Mouse (Mus musculus) embryonic facial prominence, embryonic 13.5 days (tissue): ENCODE data around the gene Oas1f. TPM values are rescaled to one million over a fixed set of nuclear protein-coding genes. Genes with fewer than 3 reads are reported as not detected.
"Not testable (repeated sequence)": the region's sequence is repeated elsewhere in the genome, so short reads cannot be mapped to it uniquely, and the experiment has no call there.

ENCODE experiments used
- ATAC-seq: fragments of 200-750 bp; cut with Nextera tagmentation; 2 replicates; pipeline ENCODE4 v1.8.0; 2017; ENCODE audit warnings: low read depth; ENCODE audit not compliant: insufficient number of reproducible peaks, insufficient read depth, low FRiP score, low TSS enrichment
- H3K27ac ChIP-seq: fragments of 300-500 bp; sonication (generic); 2 replicates; pipeline ENCODE4 v1.5.1; 2015; ENCODE audit warnings: moderate library complexity, mild to moderate bottlenecking, inconsistent platforms
- H3K27me3 ChIP-seq: fragments of 300-500 bp; sonication (generic); 2 replicates; pipeline ENCODE4 v1.6.1; 2015; ENCODE audit warnings: mild to moderate bottlenecking, inconsistent platforms
- H3K36me3 ChIP-seq: fragments of 300-500 bp; sonication (generic); 2 replicates; pipeline ENCODE4 v1.6.1; 2015; ENCODE audit warnings: mild to moderate bottlenecking, inconsistent platforms
- H3K4me1 ChIP-seq: fragments of 300-500 bp; sonication (generic); 2 replicates; pipeline ENCODE4 v1.6.1; 2015; ENCODE audit warnings: inconsistent platforms
- H3K4me2 ChIP-seq: fragments of 300-500 bp; sonication (generic); 2 replicates; pipeline ENCODE4 v1.6.1; 2015; ENCODE audit warnings: moderate library complexity, mild to moderate bottlenecking, inconsistent platforms
- H3K4me3 ChIP-seq: fragments of 300-500 bp; sonication (generic); 2 replicates; pipeline ENCODE4 v1.5.1; 2015; ENCODE audit warnings: mild to moderate bottlenecking, inconsistent platforms
- H3K9ac ChIP-seq: fragments of 300-500 bp; sonication (generic); 2 replicates; pipeline ENCODE4 v1.6.1; 2015; ENCODE audit warnings: mild to moderate bottlenecking, inconsistent platforms
- H3K9me3 ChIP-seq: fragments of 300-500 bp; sonication (generic); 2 replicates; pipeline ENCODE4 v1.6.1; 2016; ENCODE audit warnings: inconsistent platforms
- WGBS: fragments of 180-500 bp; shearing (Covaris S2); methylation state at CpG from one replicate; pipeline ENCODE4 v1.1.7; 2015; ENCODE audit warnings: mixed read lengths; 5-methylcytosine and 5-hydroxymethylcytosine counted together
- polyA plus RNA-seq: library from polyadenylated mRNA; unstranded; fragments of >200 nt; fragmentation: Nextera tagmentation; extraction: Ambion mirVana; gene quantifications from 2 replicates; pipeline ENCODE4 v1.2.1, GENCODE M21; 2015

The Oas1f gene
- polyA plus RNA-seq, 1 experiment from 2014 or later = not detected

- ATAC-seq = not testable (repeated sequence)
These were observed 29.7 kb downstream of the Oas1f start for GRCm38 (mm10) chr5:120876839-120877238.

GRCm38 (mm10) chr5:120877407-120877806 lies 30.2 kb downstream of the Oas1f start:
- not testable (repeated sequence) for H3K27me3 ChIP-seq, H3K36me3 ChIP-seq, ATAC-seq, H3K27ac ChIP-seq, H3K4me1 ChIP-seq, H3K9ac ChIP-seq, H3K4me2 ChIP-seq, H3K4me3 ChIP-seq, H3K9me3 ChIP-seq
- 80% methylated on average over 2 of the region's 2 CpGs for WGBS

More at GRCm38 (mm10) chr5:120876839-120877238, 29.7 kb downstream of the Oas1f start:
- not testable (repeated sequence) for H3K4me3 ChIP-seq, H3K27me3 ChIP-seq, H3K27ac ChIP-seq, H3K4me2 ChIP-seq, H3K4me1 ChIP-seq, H3K9me3 ChIP-seq, H3K9ac ChIP-seq, H3K36me3 ChIP-seq
- WGBS = 56% methylated on average over 2 of the region's 3 CpGs

GRCm38 (mm10) chr5:120878803-120879202 lies 31.6 kb downstream of the Oas1f start:
- not testable (repeated sequence) for H3K4me2 ChIP-seq, ATAC-seq, H3K4me3 ChIP-seq, H3K27me3 ChIP-seq, H3K36me3 ChIP-seq, H3K9ac ChIP-seq, H3K27ac ChIP-seq, H3K9me3 ChIP-seq, H3K4me1 ChIP-seq
- 68% methylated on average over 2 of the region's 2 CpGs for WGBS

GRCm38 (mm10) chr5:120881681-120882080 lies 34.5 kb downstream of the Oas1f start:
- not testable (repeated sequence) for H3K9ac ChIP-seq, H3K4me2 ChIP-seq, H3K27me3 ChIP-seq, ATAC-seq, H3K4me3 ChIP-seq, H3K27ac ChIP-seq, H3K36me3 ChIP-seq, H3K4me1 ChIP-seq, H3K9me3 ChIP-seq
- WGBS = 90% methylated on average over 6 of the region's 6 CpGs

- not testable (repeated sequence) for H3K9ac ChIP-seq, H3K27ac ChIP-seq, H3K9me3 ChIP-seq, H3K4me1 ChIP-seq, H3K27me3 ChIP-seq, H3K36me3 ChIP-seq, H3K4me3 ChIP-seq, H3K4me2 ChIP-seq, ATAC-seq
- 23% methylated on average over 6 of the region's 9 CpGs for WGBS
These were observed 40.2 kb downstream of the Oas1f start, which contains the start of gene Oas1g for GRCm38 (mm10) chr5:120887413-120887812. Gene Oas1g (minus strand): TSS chr5:120887613.

GRCm38 (mm10) chr5:120887831-120888230 lies 40.7 kb downstream of the Oas1f start:
- Histone ChIP-seq H3K4me1 (no peaks in the 10 kb centered on the region), H3K4me2 (no peak overlapping the region), H3K27ac (no peak overlapping the region), H3K9me3 (no peaks in the 10 kb centered on the region), H3K36me3 (no peaks in the 10 kb centered on the region), H3K9ac (no peak overlapping the region), H3K4me3 (no peak overlapping the region), H3K27me3 (no peaks in the 10 kb centered on the region)
- ATAC-seq = no peak
- 55% methylated on average over 6 of the region's 6 CpGs for WGBS

- 39% methylated on average over 4 of the region's 4 CpGs for WGBS
- not testable (repeated sequence) for H3K4me3 ChIP-seq, H3K9ac ChIP-seq, H3K27ac ChIP-seq, H3K9me3 ChIP-seq, H3K27me3 ChIP-seq, H3K4me2 ChIP-seq, H3K36me3 ChIP-seq, ATAC-seq, H3K4me1 ChIP-seq
These were observed 41.2 kb downstream of the Oas1f start for GRCm38 (mm10) chr5:120888294-120888815.

GRCm38 (mm10) chr5:120890026-120890425 lies 42.9 kb downstream of the Oas1f start:
- 86% methylated on average over 2 of the region's 2 CpGs for WGBS
- Histone ChIP-seq H3K27ac (no peak overlapping the region), H3K36me3 (no peaks in the 10 kb centered on the region), H3K27me3 (no peaks in the 10 kb centered on the region), H3K4me1 (no peaks in the 10 kb centered on the region), H3K9ac (no peak overlapping the region), H3K9me3 (no peaks in the 10 kb centered on the region), H3K4me3 (no peak overlapping the region), H3K4me2 (no peak overlapping the region)
- no peak for ATAC-seq

- Histone ChIP-seq H3K9ac (no peak overlapping the region), H3K9me3 (no peaks in the 10 kb centered on the region), H3K4me2 (no peak overlapping the region), H3K27ac (no peak overlapping the region), H3K27me3 (no peaks in the 10 kb centered on the region), H3K4me1 (no peaks in the 10 kb centered on the region), H3K36me3 (no peaks in the 10 kb centered on the region), H3K4me3 (no peak overlapping the region)
- ATAC-seq = no peak
- WGBS = 56% methylated on average over 3 of the region's 3 CpGs
These were observed 43.8 kb downstream of the Oas1f start for GRCm38 (mm10) chr5:120890991-120891390.

GRCm38 (mm10) chr5:120891566-120892242 lies 44.5 kb downstream of the Oas1f start:
- H3K36me3 ChIP-seq, ATAC-seq, H3K27me3 ChIP-seq, H3K9ac ChIP-seq, H3K4me1 ChIP-seq, H3K4me2 ChIP-seq, H3K27ac ChIP-seq, H3K9me3 ChIP-seq, H3K4me3 ChIP-seq: not testable (repeated sequence)
- 46% methylated on average over 2 of the region's 2 CpGs for WGBS

GRCm38 (mm10) chr5:120892243-120892660 lies 45.1 kb downstream of the Oas1f start:
- H3K4me2 ChIP-seq = no peak overlapping the region
- ATAC-seq = no peak
- WGBS = 40% methylated on average over 2 of the region's 2 CpGs
- H3K4me3 ChIP-seq = no peak overlapping the region
- no peaks in the 10 kb centered on the region for H3K36me3 ChIP-seq
- no peaks in the 10 kb centered on the region for H3K27me3 ChIP-seq
- no peak overlapping the region for H3K27ac ChIP-seq
- H3K9ac ChIP-seq = no peak overlapping the region
- no peaks in the 10 kb centered on the region for H3K9me3 ChIP-seq
- no peaks in the 10 kb centered on the region for H3K4me1 ChIP-seq

- H3K4me1 ChIP-seq, H3K27ac ChIP-seq, H3K27me3 ChIP-seq, H3K9me3 ChIP-seq, H3K9ac ChIP-seq, H3K4me3 ChIP-seq, ATAC-seq, H3K36me3 ChIP-seq, H3K4me2 ChIP-seq: not testable (repeated sequence)
- WGBS = 89% methylated on average over 4 of the region's 4 CpGs
These were observed 46.7 kb downstream of the Oas1f start for GRCm38 (mm10) chr5:120893866-120894265.
